Mouse (Mus musculus): ENCODE data around the gene Bbs9. TPM values are rescaled to one million over a fixed set of nuclear protein-coding genes. Genes with fewer than 3 reads are reported as not detected.
"Not testable (repeated sequence)": the region's sequence is repeated elsewhere in the genome, so short reads cannot be mapped to it uniquely, and the experiment has no call there.

The Bbs9 gene
- polyA plus RNA-seq, 1 experiment from 2014 or later: 7.1 TPM

GRCm38 (mm10) chr9:22449209-22449608, 26.3 kb upstream of the Bbs9 start:
- no peak overlapping the region for H3K4me2 ChIP-seq (replicated peaks; ENCODE audit: low read depth, low read length)
- ATAC-seq (no peak), DNase-seq (ENCODE audit: low spot score) (no peak)
- H3K9me3 ChIP-seq (ENCODE audit: low read length): no peaks in the 10 kb centered on the region
- no peak overlapping the region for H3K27ac ChIP-seq (ENCODE audit: low read length)
- no peaks in the 10 kb centered on the region for H3K27me3 ChIP-seq (replicated peaks; ENCODE audit: insufficient read depth, low read length)
- H3K36me3 ChIP-seq (ENCODE audit: insufficient read depth, low read length): peaks cover 62% of the 10 kb centered on the region
- no peak overlapping the region for H3K4me3 ChIP-seq (ENCODE audit: low read depth, low read length)
- whole genome bisulfite sequencing: 94% methylated on average over 6 of the region's 6 CpGs
- H3K9ac ChIP-seq (replicated peaks; ENCODE audit: low read depth): no peak overlapping the region
- TF ChIP-seq EP300 (IDR thresholded peaks at IDR 0.05) (no peak), CTCF (IDR thresholded peaks at IDR 0.05) (no peak)
- no peaks in the 10 kb centered on the region for H3K4me1 ChIP-seq (ENCODE audit: insufficient read depth, low read depth, low read length)

- Histone ChIP-seq H3K9me3 (ENCODE audit: low read length) (no peaks in the 10 kb centered on the region), H3K4me3 (ENCODE audit: low read depth, low read length) (no peak overlapping the region), H3K36me3 (ENCODE audit: insufficient read depth, low read length) (peaks cover 75% of the 10 kb centered on the region), H3K4me1 (ENCODE audit: insufficient read depth, low read depth, low read length) (no peaks in the 10 kb centered on the region), H3K4me2 (replicated peaks; ENCODE audit: low read depth, low read length) (no peak overlapping the region), H3K9ac (replicated peaks; ENCODE audit: low read depth) (no peak overlapping the region), H3K27ac (ENCODE audit: low read length) (no peak overlapping the region), H3K27me3 (replicated peaks; ENCODE audit: insufficient read depth, low read length) (no peaks in the 10 kb centered on the region)
- TF ChIP-seq EP300 (IDR thresholded peaks at IDR 0.05): no peak
- no peak for ATAC-seq
- DNase-seq (ENCODE audit: low spot score): no peak
- 89% methylated on average over 10 of the region's 10 CpGs for WGBS
These were observed 22.8 kb upstream of the Bbs9 start for GRCm38 (mm10) chr9:22452697-22453096.

GRCm38 (mm10) chr9:22453501-22453924, 22.0 kb upstream of the Bbs9 start:
- no peak for DNase-seq (ENCODE audit: low spot score)

GRCm38 (mm10) chr9:22453990-22454389, 21.5 kb upstream of the Bbs9 start, which contains the start of gene Gm17545:
Gene Gm17545 (plus strand): TSS chr9:22454290.
- H3K9me3 ChIP-seq (ENCODE audit: low read length); H3K4me2 ChIP-seq (replicated peaks; ENCODE audit: low read depth, low read length); DNase-seq (ENCODE audit: low spot score); H3K27ac ChIP-seq (ENCODE audit: low read length); H3K4me3 ChIP-seq (ENCODE audit: low read depth, low read length); ATAC-seq; H3K4me1 ChIP-seq (ENCODE audit: insufficient read depth, low read depth, low read length); H3K9ac ChIP-seq (replicated peaks; ENCODE audit: low read depth); H3K27me3 ChIP-seq (replicated peaks; ENCODE audit: insufficient read depth, low read length): not testable (repeated sequence)
- WGBS: 89% methylated on average over 8 of the region's 8 CpGs
- H3K36me3 ChIP-seq (ENCODE audit: insufficient read depth, low read length): peaks cover 64% of the 10 kb centered on the region

More at GRCm38 (mm10) chr9:22453501-22453924, 22.0 kb upstream of the Bbs9 start:
- WGBS: 81% methylated on average over 10 of the region's 10 CpGs
- no peak overlapping the region for H3K4me2 ChIP-seq (replicated peaks; ENCODE audit: low read depth, low read length)
- no peaks in the 10 kb centered on the region for H3K4me1 ChIP-seq (ENCODE audit: insufficient read depth, low read depth, low read length)
- no peak for TF ChIP-seq CTCF (IDR thresholded peaks at IDR 0.05)
- TF ChIP-seq EP300 (IDR thresholded peaks at IDR 0.05): no peak
- no peaks in the 10 kb centered on the region for H3K9me3 ChIP-seq (ENCODE audit: low read length)
- no peaks in the 10 kb centered on the region for H3K27me3 ChIP-seq (replicated peaks; ENCODE audit: insufficient read depth, low read length)
- no peak for ATAC-seq
- no peak overlapping the region for H3K9ac ChIP-seq (replicated peaks; ENCODE audit: low read depth)
- no peak overlapping the region for H3K27ac ChIP-seq (ENCODE audit: low read length)
- no peak overlapping the region for H3K4me3 ChIP-seq (ENCODE audit: low read depth, low read length)
- peaks cover 68% of the 10 kb centered on the region for H3K36me3 ChIP-seq (ENCODE audit: insufficient read depth, low read length)

- Histone ChIP-seq H3K9me3 (ENCODE audit: low read length) (no peaks in the 10 kb centered on the region), H3K27ac (ENCODE audit: low read length) (no peak overlapping the region), H3K4me2 (replicated peaks; ENCODE audit: low read depth, low read length) (no peak overlapping the region), H3K4me1 (ENCODE audit: insufficient read depth, low read depth, low read length) (no peaks in the 10 kb centered on the region), H3K9ac (replicated peaks; ENCODE audit: low read depth) (no peak overlapping the region), H3K27me3 (replicated peaks; ENCODE audit: insufficient read depth, low read length) (no peaks in the 10 kb centered on the region), H3K4me3 (ENCODE audit: low read depth, low read length) (no peak overlapping the region), H3K36me3 (ENCODE audit: insufficient read depth, low read length) (peaks cover 54% of the 10 kb centered on the region)
- ATAC-seq (no peak), DNase-seq (ENCODE audit: low spot score) (no peak)
- TF ChIP-seq EP300 (IDR thresholded peaks at IDR 0.05): no peak
- TF ChIP-seq CTCF (IDR thresholded peaks at IDR 0.05): no peak
These were observed 20.5 kb upstream of the Bbs9 start for GRCm38 (mm10) chr9:22455041-22455440.

- Histone ChIP-seq H3K27ac (ENCODE audit: low read length) (no peak overlapping the region), H3K27me3 (replicated peaks; ENCODE audit: insufficient read depth, low read length) (no peaks in the 10 kb centered on the region), H3K4me2 (replicated peaks; ENCODE audit: low read depth, low read length) (no peak overlapping the region), H3K9me3 (ENCODE audit: low read length) (no peaks in the 10 kb centered on the region), H3K4me1 (ENCODE audit: insufficient read depth, low read depth, low read length) (no peaks in the 10 kb centered on the region), H3K9ac (replicated peaks; ENCODE audit: low read depth) (no peak overlapping the region), H3K36me3 (ENCODE audit: insufficient read depth, low read length) (peaks cover 38% of the 10 kb centered on the region), H3K4me3 (ENCODE audit: low read depth, low read length) (no peak overlapping the region)
- DNase-seq (ENCODE audit: low spot score) (no peak), ATAC-seq (no peak)
- WGBS: 79% methylated on average over 11 of the region's 11 CpGs
- TF ChIP-seq EP300 (IDR thresholded peaks at IDR 0.05): no peak
- no peak for TF ChIP-seq CTCF (IDR thresholded peaks at IDR 0.05)
These were observed 18.2 kb upstream of the Bbs9 start for GRCm38 (mm10) chr9:22457142-22457835.
